Mouse (Mus musculus): ENCODE measurements around the gene Dkk2. TPM values are rescaled to one million over a fixed set of nuclear protein-coding genes. Genes with fewer than 3 reads are reported as not detected.
A peak's percentile ranks its signal among the peaks of the same experiment; 100 is the strongest.

The Dkk2 gene
- polyA plus RNA-seq, 2 experiments = 63.1 to 69.3 TPM

GRCm38 (mm10) chr3:132134502-132134901 is 49.4 kb downstream of the Dkk2 start:
- 82% methylated on average over 1 of the region's 1 CpGs for WGBS

GRCm38 (mm10) chr3:132137802-132138378 is 52.8 kb downstream of the Dkk2 start:
- 0 out of 2 replicates have a peak, but pooled peaks have one; percentile 56 for ATAC-seq (ENCODE audit: low FRiP score, low read depth)
- H3K36me3 ChIP-seq (ENCODE audit: control insufficient read depth, insufficient read depth, low read length) = no peaks in the 10 kb centered on the region
- no peak overlapping the region for H3K9ac ChIP-seq (ENCODE audit: low read depth, low read length, severe bottlenecking)
- H3K27ac ChIP-seq (replicated peaks; ENCODE audit: low read depth, low read length) = no peak overlapping the region
- no peaks in the 10 kb centered on the region for H3K9me3 ChIP-seq (ENCODE audit: control insufficient read depth, low read length)
- no peak overlapping the region for H3K4me3 ChIP-seq (replicated peaks; ENCODE audit: low read length)
- TF ChIP-seq POLR2A (IDR thresholded peaks at IDR 0.05; ENCODE audit: borderline replicate concordance, extremely low read depth, insufficient read depth, insufficient read length) = no peak
- peaks cover 8% of the 10 kb centered on the region for H3K4me1 ChIP-seq (ENCODE audit: control insufficient read depth, insufficient read depth, low read length)
- 60% methylated on average over 11 of the region's 11 CpGs for WGBS
- H3K27me3 ChIP-seq (ENCODE audit: control insufficient read depth, insufficient read depth, low read length) = no peaks in the 10 kb centered on the region
- peak; percentile 48 for DNase-seq (ENCODE audit: low spot score)
- no peak overlapping the region for H3K4me2 ChIP-seq (replicated peaks; ENCODE audit: low read depth, low read length, severe bottlenecking)

More at GRCm38 (mm10) chr3:132134502-132134901, 49.4 kb downstream of the Dkk2 start:
- peaks cover 14% of the 10 kb centered on the region for H3K4me1 ChIP-seq (ENCODE audit: control insufficient read depth, insufficient read depth, low read length)
- no peak overlapping the region for H3K4me2 ChIP-seq (replicated peaks; ENCODE audit: low read depth, low read length, severe bottlenecking)
- no peaks in the 10 kb centered on the region for H3K27me3 ChIP-seq (ENCODE audit: control insufficient read depth, insufficient read depth, low read length)
- ATAC-seq (ENCODE audit: low FRiP score, low read depth) (no peak), DNase-seq (ENCODE audit: low spot score) (no peak)
- H3K4me3 ChIP-seq (replicated peaks; ENCODE audit: low read length) = no peak overlapping the region
- H3K9me3 ChIP-seq (ENCODE audit: control insufficient read depth, low read length) = no peaks in the 10 kb centered on the region
- H3K36me3 ChIP-seq (ENCODE audit: control insufficient read depth, insufficient read depth, low read length) = no peaks in the 10 kb centered on the region
- no peak overlapping the region for H3K9ac ChIP-seq (ENCODE audit: low read depth, low read length, severe bottlenecking)
- TF ChIP-seq POLR2A (IDR thresholded peaks at IDR 0.05; ENCODE audit: borderline replicate concordance, extremely low read depth, insufficient read depth, insufficient read length) = no peak
- H3K27ac ChIP-seq (replicated peaks; ENCODE audit: low read depth, low read length) = no peak overlapping the region

- no peak overlapping the region for H3K27ac ChIP-seq (replicated peaks; ENCODE audit: low read depth, low read length)
- ATAC-seq (ENCODE audit: low FRiP score, low read depth) (no peak), DNase-seq (ENCODE audit: low spot score) (no peak)
- TF ChIP-seq POLR2A (IDR thresholded peaks at IDR 0.05; ENCODE audit: borderline replicate concordance, extremely low read depth, insufficient read depth, insufficient read length) = no peak
- 38% methylated on average over 4 of the region's 4 CpGs for WGBS
- H3K4me2 ChIP-seq (replicated peaks; ENCODE audit: low read depth, low read length, severe bottlenecking) = no peak overlapping the region
- no peaks in the 10 kb centered on the region for H3K9me3 ChIP-seq (ENCODE audit: control insufficient read depth, low read length)
- H3K4me1 ChIP-seq (ENCODE audit: control insufficient read depth, insufficient read depth, low read length) = peaks cover 16% of the 10 kb centered on the region
- no peak overlapping the region for H3K4me3 ChIP-seq (replicated peaks; ENCODE audit: low read length)
- no peak overlapping the region for H3K9ac ChIP-seq (ENCODE audit: low read depth, low read length, severe bottlenecking)
- no peaks in the 10 kb centered on the region for H3K36me3 ChIP-seq (ENCODE audit: control insufficient read depth, insufficient read depth, low read length)
- no peaks in the 10 kb centered on the region for H3K27me3 ChIP-seq (ENCODE audit: control insufficient read depth, insufficient read depth, low read length)
Measured at GRCm38 (mm10) chr3:132141031-132141430, 55.9 kb downstream of the Dkk2 start.

- peak; percentile 49 for DNase-seq (ENCODE audit: low spot score)
- no peak for TF ChIP-seq POLR2A (IDR thresholded peaks at IDR 0.05; ENCODE audit: borderline replicate concordance, extremely low read depth, insufficient read depth, insufficient read length)
- Histone ChIP-seq H3K36me3 (ENCODE audit: control insufficient read depth, insufficient read depth, low read length) (no peaks in the 10 kb centered on the region), H3K4me1 (ENCODE audit: control insufficient read depth, insufficient read depth, low read length) (peaks cover 24% of the 10 kb centered on the region), H3K4me2 (replicated peaks; ENCODE audit: low read depth, low read length, severe bottlenecking) (no peak overlapping the region), H3K9me3 (ENCODE audit: control insufficient read depth, low read length) (no peaks in the 10 kb centered on the region), H3K9ac (ENCODE audit: low read depth, low read length, severe bottlenecking) (no peak overlapping the region), H3K27me3 (ENCODE audit: control insufficient read depth, insufficient read depth, low read length) (no peaks in the 10 kb centered on the region), H3K4me3 (replicated peaks; ENCODE audit: low read length) (no peak overlapping the region), H3K27ac (replicated peaks; ENCODE audit: low read depth, low read length) (no peak overlapping the region)
- no peak for ATAC-seq (ENCODE audit: low FRiP score, low read depth)
- WGBS = 55% methylated on average over 6 of the region's 6 CpGs
Measured at GRCm38 (mm10) chr3:132149446-132150025, 64.4 kb downstream of the Dkk2 start.

- 70% methylated on average over 2 of the region's 2 CpGs for whole genome bisulfite sequencing
- H3K9ac ChIP-seq (ENCODE audit: low read depth, low read length, severe bottlenecking) = no peak overlapping the region
- ATAC-seq (ENCODE audit: low FRiP score, low read depth) (no peak), DNase-seq (ENCODE audit: low spot score) (no peak)
- H3K36me3 ChIP-seq (ENCODE audit: control insufficient read depth, insufficient read depth, low read length) = no peaks in the 10 kb centered on the region
- TF ChIP-seq POLR2A (IDR thresholded peaks at IDR 0.05; ENCODE audit: borderline replicate concordance, extremely low read depth, insufficient read depth, insufficient read length) = no peak
- H3K4me3 ChIP-seq (replicated peaks; ENCODE audit: low read length) = no peak overlapping the region
- H3K9me3 ChIP-seq (ENCODE audit: control insufficient read depth, low read length) = no peaks in the 10 kb centered on the region
- H3K4me1 ChIP-seq (ENCODE audit: control insufficient read depth, insufficient read depth, low read length) = no peaks in the 10 kb centered on the region
- H3K27ac ChIP-seq (replicated peaks; ENCODE audit: low read depth, low read length) = no peak overlapping the region
- no peak overlapping the region for H3K4me2 ChIP-seq (replicated peaks; ENCODE audit: low read depth, low read length, severe bottlenecking)
- H3K27me3 ChIP-seq (ENCODE audit: control insufficient read depth, insufficient read depth, low read length) = no peaks in the 10 kb centered on the region
Measured at GRCm38 (mm10) chr3:132158817-132159216, 73.7 kb downstream of the Dkk2 start.
